Mouse (Mus musculus) liver, adult (tissue): ENCODE measurements around the gene Fam219a.

Experiments used
- GATA4 ChIP-seq: IDR thresholded peaks from 2 replicates; pipeline ENCODE4 v1.6.1; 2014; ENCODE audit warnings: mild to moderate bottlenecking, low read length; ENCODE audit not compliant: insufficient replicate concordance

Fam219a gene

DNA sequence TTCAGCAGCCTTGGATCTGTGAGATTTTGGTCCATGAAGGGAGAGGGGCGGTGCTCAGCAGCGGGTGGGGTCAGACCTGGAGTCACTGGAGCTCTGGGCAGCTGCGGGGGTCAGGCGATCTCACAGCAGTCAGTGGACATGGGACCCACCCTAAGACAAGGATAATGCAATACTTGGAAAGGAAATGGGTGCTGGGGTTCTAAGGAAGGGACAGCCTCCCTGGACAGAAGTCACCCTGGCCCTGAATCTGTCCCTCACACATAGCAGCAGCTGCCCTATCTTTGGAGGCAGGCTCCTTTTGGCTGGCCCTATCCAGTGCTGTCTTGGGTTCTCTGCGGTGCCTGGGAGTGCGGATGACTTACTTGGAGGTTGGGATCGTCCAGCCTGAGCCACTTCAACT is 45.5 kb downstream of the Fam219a start:
- no peak for TF ChIP-seq GATA4

- no peak for TF ChIP-seq GATA4
Measured at GRCm38 (mm10) chr4:41522788-41523187, 46.5 kb downstream of the Fam219a start.

GRCm38 (mm10) chr4:41522136-41522535 is 47.2 kb downstream of the Fam219a start:
- no peak for TF ChIP-seq GATA4

DNA sequence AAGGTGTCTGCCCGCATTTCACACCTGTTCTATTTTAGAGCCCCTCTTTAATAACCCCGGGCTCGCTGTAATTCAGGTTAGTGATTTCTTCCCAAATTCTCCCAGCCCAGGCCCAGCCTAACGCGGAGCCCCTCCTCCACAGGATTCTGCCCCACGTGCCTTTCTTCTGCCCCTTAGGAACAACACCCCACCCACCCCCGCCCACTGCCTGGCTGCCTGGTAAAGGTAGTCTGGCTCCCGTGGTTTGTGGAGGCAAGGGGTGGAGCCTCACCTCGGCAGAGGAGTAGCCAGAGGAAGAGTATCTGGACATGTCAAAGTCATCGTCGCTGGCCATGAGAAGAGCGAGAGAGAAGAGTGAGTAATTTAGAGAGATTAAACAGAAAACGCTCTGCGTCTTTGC is 48.7 kb downstream of the Fam219a start:
- TF ChIP-seq GATA4: no peak

DNA sequence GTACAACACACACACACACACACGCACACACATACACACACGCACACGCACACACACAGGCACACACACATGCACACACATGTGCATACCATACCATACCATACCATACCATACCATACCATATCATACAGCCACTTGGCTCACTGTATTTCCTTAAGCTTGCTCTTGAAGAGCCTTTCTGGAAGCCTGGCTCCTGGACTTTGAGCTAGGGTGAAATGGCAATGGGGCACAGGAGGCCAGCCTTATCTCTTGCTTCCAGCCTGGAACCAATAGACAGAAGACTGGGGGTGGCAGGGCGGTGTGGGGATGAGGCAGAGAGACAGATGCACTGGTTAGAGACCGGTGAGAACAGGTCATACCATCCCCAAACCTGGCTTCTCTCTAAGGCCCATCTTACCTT is 50.1 kb downstream of the Fam219a start:
- TF ChIP-seq GATA4: no peak

- TF ChIP-seq GATA4: no peak
Measured at GRCm38 (mm10) chr4:41518349-41518748, 51.0 kb downstream of the Fam219a start.

DNA sequence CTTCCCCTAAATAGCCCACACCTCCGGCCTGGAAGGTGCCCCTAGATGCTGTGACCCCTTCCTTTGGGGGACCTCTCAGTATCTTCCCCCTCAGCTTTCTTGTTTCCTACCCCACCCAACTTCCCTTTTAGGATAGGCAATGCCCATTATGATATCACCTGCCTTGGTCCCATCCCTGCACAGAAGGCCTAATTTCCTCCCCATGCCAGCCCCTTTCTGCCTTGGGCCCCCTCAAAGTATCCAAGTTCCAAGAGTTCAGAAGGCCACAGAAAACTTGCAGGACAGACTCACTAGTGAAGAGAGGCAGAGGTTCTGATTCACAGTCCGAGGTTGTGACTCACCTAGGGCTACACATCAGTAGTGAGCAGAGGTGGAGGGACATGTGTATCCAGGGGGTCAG is 52.1 kb downstream of the Fam219a start, which contains the start of gene 1110017D15Rik:
1110017D15Rik (minus strand) TSS at position 101 of the 400 bp plus-strand sequence.
- TF ChIP-seq GATA4: no peak

DNA sequence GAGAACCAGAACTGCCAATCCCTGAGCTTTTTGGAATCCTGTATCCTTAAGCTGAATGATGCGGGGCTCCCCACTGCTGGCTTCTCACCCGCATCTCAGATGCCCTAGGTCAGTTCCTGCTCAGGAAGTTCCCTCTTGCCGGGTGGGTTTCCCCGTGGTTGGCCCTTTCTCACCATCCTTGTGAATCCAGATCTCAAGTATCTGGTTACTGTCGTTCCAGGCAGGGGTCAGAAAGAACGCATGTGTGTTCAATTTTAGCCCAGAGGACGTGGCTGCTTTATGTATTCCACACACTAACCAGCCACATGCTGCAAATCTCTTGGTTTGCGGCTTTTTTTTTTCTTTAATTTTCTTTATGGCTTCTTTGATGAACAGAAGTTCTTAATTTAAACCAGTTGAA is 55.6 kb downstream of the Fam219a start:
- TF ChIP-seq GATA4: no peak

GRCm38 (mm10) chr4:41513309-41513708 is 56.0 kb downstream of the Fam219a start:
- TF ChIP-seq GATA4: no peak

DNA sequence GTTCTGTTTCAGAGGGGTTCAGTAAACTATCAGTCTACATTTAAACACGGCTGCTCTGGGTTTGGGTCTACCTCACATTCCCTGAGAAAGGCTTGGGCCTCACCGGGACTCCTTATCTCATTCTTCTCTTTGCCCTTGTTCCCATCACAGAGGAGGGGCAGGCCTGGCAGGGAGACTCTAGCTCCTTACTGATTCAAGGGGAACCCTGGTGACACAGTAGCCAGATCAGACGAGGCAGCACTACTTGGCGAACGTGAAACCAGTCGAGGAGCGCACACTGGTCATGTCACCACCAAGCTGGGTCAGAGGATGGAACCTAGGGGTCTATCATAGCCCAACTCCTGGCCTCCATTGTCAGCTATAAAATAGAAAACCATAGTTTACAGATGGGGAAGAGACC is 61.3 kb downstream of the Fam219a start:
- no peak for TF ChIP-seq GATA4

- TF ChIP-seq GATA4: no peak
Measured at GRCm38 (mm10) chr4:41507326-41507924, 61.9 kb downstream of the Fam219a start.

- TF ChIP-seq GATA4: no peak
Measured at GRCm38 (mm10) chr4:41506906-41507305, 62.4 kb downstream of the Fam219a start.

DNA sequence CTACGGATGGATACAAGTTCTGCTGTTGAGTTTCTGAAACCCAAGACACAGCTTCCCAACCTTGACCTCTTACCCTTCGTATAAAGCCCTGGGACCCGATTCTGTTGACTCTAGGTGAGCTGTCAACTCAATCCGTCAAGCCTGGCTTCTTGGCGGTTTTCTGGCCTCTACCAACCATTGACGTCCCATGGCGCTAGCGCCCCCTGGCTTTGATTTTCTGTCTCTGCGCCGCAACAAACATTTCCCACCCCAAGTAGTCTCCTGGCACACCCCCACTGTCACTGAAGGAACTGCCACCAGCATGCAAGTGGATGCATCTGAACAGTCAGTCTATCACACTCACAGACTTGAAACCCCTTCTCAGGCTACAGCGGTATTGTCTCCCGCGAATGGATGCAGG is 63.2 kb downstream of the Fam219a start:
- TF ChIP-seq GATA4: no peak

DNA sequence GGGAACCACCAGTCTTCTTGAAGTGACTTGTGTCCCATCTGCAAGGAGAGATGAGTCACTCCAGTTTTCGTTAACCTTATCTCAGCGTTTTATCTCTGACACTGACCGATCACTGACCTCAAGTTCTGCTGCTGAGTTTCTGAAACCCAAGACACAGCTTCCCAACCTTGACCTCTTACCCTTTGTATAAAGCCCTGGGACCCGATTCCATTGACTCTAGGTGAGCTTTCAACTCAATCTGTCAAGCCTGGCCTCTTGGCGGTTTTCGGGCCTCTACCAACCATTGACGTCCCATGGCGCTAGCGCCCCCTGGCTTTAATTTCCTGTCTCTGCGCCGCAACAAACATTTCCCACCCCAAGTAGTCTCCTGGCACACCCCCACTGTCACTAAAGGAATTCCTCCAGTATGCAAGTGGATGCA is 64.2 kb downstream of the Fam219a start:
- no peak for TF ChIP-seq GATA4

- TF ChIP-seq GATA4: no peak
Measured at GRCm38 (mm10) chr4:41504325-41504724, 65.0 kb downstream of the Fam219a start.

DNA sequence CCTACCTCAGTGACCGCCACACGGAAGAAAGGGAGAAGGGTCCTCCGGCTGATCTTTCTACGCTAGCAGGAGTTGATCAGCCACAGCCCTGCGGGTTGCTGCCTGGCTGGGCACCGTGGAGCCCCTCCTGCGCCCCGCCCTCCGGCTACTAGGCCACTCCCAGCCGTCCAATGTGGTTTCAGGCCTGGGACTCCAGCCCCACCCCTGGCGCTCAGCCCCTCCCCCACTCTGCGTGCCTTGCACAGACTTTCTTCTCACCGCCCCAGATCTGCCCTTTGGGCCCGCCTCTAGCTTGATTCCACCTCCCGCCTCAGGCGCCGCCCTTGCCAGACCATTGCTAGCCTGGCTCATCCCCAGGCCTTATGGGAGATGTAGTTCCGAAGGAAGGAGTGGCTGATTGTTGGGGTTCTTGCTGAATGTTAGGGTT is 66.3 kb downstream of the Fam219a start, which contains the start of gene AI464131:
AI464131 (minus strand) TSS at position 91 of the 427 bp plus-strand sequence.
- no peak; the same call in 1 of the 2 replicates for TF ChIP-seq GATA4
